Mouse (Mus musculus) T-cell, adult 66 days (primary cell): ENCODE data around the gene Efl1. TPM values are rescaled to one million over a fixed set of nuclear protein-coding genes. Genes with fewer than 3 reads are reported as not detected.

Source experiments
- total RNA-seq, 2 experiments: library from RNA; stranded (reverse); gene quantifications; 3 replicates in 1 of 2; 4 replicates in 1 of 2; pipeline ENCODE4 v1.2.4; 2023

Gene Efl1
- 10 to 100 TPM; 33.3 to 39.2 TPM for total RNA-seq

GRCm38 (mm10) chr7:82648353-82649080 is at the start of gene Efl1, which contains the start of gene Saxo2:
Gene Efl1 (plus strand): TSS chr7:82648614.
Gene Saxo2 (minus strand): TSS chr7:82648528.

Other genes starting within 250 kb of the Efl1 start
- not detected for gene Saxo2, start 86 bp upstream of the Efl1 start, total RNA-seq
- gene Mex3b, start 218.7 kb downstream of the Efl1 start, total RNA-seq: 10 to 100 TPM; 20.9 to 22.0 TPM